Mouse (Mus musculus): Measurements from ENCODE around the gene Mon1a.
A peak's percentile ranks its signal among the peaks of the same experiment; 100 is the strongest.

Mon1a gene

GRCm38 (mm10) chr9:107908410-107909158 is 20.6 kb downstream of the Mon1a start:
- no peak for DNase-seq (ENCODE audit: low read depth, low spot score)

- no peak for DNase-seq (ENCODE audit: low read depth, low spot score)
Observed at GRCm38 (mm10) chr9:107910025-107910769, 22.2 kb downstream of the Mon1a start.

GRCm38 (mm10) chr9:107914764-107915420 is 26.9 kb downstream of the Mon1a start:
- no peak for DNase-seq (ENCODE audit: low read depth, low spot score)

GRCm38 (mm10) chr9:107917895-107918608 is 30.1 kb downstream of the Mon1a start:
- DNase-seq (ENCODE audit: low read depth, low spot score), result peak; percentile 57

- no peak for DNase-seq (ENCODE audit: low read depth, low spot score)
Observed at GRCm38 (mm10) chr9:107918884-107919283, 30.9 kb downstream of the Mon1a start.

GRCm38 (mm10) chr9:107919441-107919840 is 31.5 kb downstream of the Mon1a start:
- no peak for DNase-seq (ENCODE audit: low read depth, low spot score)

- peak; percentile 77 for DNase-seq (ENCODE audit: low read depth, low spot score)
Observed at GRCm38 (mm10) chr9:107923021-107923420, 35.1 kb downstream of the Mon1a start.

- DNase-seq (ENCODE audit: low read depth, low spot score), result no peak
Observed at GRCm38 (mm10) chr9:107923956-107924355, 36.0 kb downstream of the Mon1a start.

GRCm38 (mm10) chr9:107925251-107925650 is 37.3 kb downstream of the Mon1a start:
- DNase-seq (ENCODE audit: low read depth, low spot score), result no peak

GRCm38 (mm10) chr9:107926920-107927420 is 39.0 kb downstream of the Mon1a start:
- no peak for DNase-seq (ENCODE audit: low read depth, low spot score)

GRCm38 (mm10) chr9:107927749-107928148 is 39.8 kb downstream of the Mon1a start:
- no peak for DNase-seq (ENCODE audit: low read depth, low spot score)

- no peak for DNase-seq (ENCODE audit: low read depth, low spot score)
Observed at GRCm38 (mm10) chr9:107928169-107928568, 40.2 kb downstream of the Mon1a start, which contains the start of gene Actl11. TSS of gene Actl11 (plus strand) at chr9:107928469.

GRCm38 (mm10) chr9:107932221-107932620 is 44.3 kb downstream of the Mon1a start:
- DNase-seq (ENCODE audit: low read depth, low spot score), result no peak

- DNase-seq (ENCODE audit: low read depth, low spot score), result no peak
Observed at GRCm38 (mm10) chr9:107934146-107934545, 46.2 kb downstream of the Mon1a start.

- no peak for DNase-seq (ENCODE audit: low read depth, low spot score)
Observed at GRCm38 (mm10) chr9:107935374-107935773, 47.4 kb downstream of the Mon1a start, which contains the start of gene Camkv. TSS of gene Camkv (plus strand) at chr9:107935674.

GRCm38 (mm10) chr9:107935790-107936214 is 47.9 kb downstream of the Mon1a start:
- peak; percentile 81 for DNase-seq (ENCODE audit: low read depth, low spot score)

- DNase-seq (ENCODE audit: low read depth, low spot score), result no peak
Observed at GRCm38 (mm10) chr9:107936215-107936822, 48.4 kb downstream of the Mon1a start.

- DNase-seq (ENCODE audit: low read depth, low spot score), result no peak
Observed at GRCm38 (mm10) chr9:107936831-107937230, 48.9 kb downstream of the Mon1a start.

- DNase-seq (ENCODE audit: low read depth, low spot score), result no peak
Observed at GRCm38 (mm10) chr9:107947241-107948194, 59.6 kb downstream of the Mon1a start.
